Mouse (Mus musculus): ENCODE measurements around the gene Ubc.
"Not testable (repeated sequence)": the region's sequence is repeated elsewhere in the genome, so short reads cannot be mapped to it uniquely, and the experiment has no call there.

Gene Ubc

DNA sequence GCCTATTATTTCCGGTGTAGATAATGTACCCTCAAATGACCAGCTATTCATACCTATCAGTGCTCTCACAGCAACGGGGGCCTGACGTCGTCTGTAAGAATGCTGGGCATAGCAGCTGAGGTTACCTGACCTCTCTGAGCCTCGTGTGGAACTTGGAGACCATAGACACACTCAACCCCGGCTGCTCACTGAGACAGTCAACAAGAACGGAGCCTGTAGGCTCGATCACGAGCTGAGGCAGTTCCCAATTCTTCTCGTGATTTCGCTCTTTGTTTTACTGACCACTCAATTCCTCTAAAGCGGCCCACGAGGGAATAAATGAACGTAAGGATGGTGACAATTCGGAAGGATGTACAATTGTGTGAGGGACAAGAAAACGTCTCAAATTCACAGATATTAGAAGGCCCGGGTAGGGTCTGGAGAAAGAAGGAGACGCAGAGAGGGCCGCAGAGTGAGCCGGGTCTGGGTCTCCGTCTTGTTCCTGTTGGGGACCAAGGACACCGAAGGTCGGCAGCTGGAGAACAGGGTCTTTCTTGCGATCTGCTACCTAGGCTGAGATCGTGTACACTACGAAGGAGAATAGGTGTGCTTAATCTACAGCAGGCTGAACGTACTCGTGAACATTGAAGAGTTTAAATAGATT is 15.0 kb upstream of the Ubc start:
- DNase-seq (ENCODE audit: low read depth, low spot score): peak; percentile 77

DNA sequence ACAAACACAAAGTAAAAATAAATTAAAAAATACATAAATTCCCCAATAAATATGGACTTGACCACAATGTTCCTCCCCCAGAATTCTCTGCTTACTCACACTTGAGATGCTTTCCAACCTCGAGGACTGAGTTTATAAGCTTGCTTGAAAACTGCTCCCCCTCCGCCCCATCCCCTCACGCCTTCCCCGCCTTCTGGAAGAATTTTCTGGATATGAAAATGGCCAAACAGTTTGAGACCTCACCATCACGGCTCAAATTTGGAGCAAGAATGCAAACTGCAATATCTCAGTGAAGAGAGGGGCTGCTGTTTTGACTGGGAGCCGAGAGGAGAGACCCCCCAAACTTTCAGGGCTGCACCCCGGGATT is 14.5 kb upstream of the Ubc start:
- DNase-seq (ENCODE audit: low read depth, low spot score): peak; percentile 29

DNA sequence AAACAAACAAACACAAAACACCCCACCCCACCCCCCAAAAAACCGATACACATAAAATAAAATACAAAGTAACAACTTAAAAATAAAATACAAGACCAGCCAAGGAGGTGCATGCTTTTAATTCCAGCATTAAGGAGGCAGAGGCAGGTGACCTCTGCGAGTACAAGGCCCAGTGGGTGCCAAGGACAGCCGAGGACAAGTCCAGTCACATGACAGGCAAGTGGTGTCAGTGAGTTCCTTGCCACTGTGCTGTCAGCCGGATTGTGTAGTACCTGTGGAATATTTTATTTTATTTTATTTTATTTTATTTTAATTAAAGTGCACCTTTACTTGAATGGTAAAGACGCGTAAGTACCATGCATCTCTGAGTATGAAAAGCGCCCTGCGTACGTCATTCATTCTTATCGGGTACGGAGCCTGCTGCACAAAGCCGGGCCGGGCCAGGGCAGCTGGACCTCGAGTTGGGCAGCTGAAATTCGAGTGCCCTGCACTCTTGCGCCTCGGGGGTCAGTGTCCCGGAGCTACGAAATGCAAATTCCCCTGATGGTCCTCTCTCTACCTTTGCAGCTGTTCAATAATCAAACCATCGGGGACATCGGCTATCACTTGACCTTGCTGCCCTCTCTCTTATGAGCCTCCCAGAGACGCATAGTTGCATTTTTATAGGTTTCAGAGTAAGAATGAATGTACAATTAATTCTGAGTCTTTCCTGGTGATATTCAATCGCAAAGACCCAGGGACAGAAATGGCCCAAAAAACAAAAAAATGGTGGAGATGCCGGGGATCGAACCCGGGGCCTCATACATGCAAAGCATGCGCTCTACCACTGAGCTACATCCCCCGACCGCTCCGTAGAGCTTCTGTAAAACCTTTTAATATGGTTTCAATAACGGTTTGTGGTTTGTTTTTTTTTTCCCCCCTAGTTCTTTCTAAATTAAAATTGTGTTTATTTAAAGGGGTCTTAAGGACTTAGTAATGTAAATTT is 13.8 kb upstream of the Ubc start:
- peak; percentile 82 for DNase-seq (ENCODE audit: low read depth, low spot score)

DNA sequence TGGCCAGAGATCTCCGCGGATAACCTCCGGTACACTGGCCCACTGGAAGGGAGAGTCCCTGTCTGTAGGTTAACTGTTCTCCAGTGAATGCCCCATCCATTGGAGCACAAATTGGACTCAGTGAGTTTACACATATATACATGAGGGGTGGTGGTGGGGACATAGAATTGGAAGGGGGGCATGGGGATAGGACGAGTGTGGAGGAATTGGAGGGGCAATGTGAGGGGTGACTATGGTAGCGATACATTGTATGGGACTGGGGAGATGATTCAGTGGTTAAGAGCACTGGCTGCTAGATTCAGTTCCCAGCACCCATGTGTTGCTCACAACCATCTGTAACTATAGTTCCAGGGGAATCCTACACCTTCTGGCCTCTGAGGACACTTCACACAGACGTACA is 13.0 kb upstream of the Ubc start:
- no peak for DNase-seq (ENCODE audit: low read depth, low spot score)

DNA sequence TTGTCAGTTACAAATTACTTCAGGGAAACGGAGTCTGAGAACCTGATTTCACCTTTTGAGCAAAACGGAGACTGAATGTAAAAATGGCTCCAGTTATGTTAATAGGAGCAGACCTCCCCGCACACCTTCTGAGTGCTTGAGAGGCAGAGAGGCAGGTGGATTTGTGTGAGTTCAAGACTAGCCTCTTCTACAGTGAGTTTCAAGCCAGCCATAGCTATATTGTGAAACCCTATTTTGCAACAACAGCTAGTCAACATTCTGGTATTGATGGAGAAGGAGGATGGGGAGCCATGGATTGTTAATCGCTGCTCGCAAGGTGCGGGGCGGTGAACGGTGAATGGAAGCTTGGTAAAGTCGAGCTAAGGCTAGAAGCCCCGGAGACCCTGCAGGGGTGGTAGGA is 12.5 kb upstream of the Ubc start:
- no peak for DNase-seq (ENCODE audit: low read depth, low spot score)

DNA sequence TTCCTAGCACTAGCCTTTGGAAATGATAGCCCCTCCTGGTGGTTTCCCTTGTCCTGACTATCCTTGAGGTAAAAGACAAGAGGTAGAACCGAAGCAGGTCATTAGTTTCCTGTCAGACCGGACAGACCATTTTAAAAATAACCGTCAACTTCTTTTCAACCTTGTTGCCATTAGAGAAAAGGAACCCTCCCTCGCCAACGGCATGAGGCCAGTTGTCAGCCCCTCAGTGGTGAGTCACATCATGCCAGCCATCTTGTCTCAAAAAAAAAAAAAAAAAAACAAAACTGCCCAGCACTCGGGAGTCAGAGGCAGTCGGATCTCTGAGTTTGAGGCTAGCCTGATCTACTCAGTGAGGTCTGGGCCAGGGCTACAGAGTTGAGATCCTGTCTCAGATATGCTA is 10.9 kb upstream of the Ubc start:
- DNase-seq (ENCODE audit: low read depth, low spot score): no peak

DNA sequence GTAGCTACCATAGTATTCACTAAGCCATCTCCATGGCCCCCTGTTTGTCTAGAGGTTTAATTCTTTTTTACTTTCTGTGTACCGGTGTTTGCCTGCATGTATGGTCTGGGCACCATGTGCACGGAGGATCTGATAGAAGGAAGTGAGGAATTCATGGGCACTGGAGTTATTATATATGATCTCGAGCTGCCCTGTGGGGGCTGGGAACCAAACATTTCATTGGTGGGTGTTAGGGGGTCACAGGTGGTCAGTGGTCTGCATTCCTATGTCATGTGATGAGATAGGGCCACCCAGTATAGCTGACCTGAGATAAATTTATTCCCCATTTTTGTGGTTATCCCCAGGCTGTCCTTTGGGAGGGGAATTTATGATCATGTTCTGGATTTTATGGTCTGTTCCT is 5.0 kb upstream of the Ubc start:
- no peak for DNase-seq (ENCODE audit: low read depth, low spot score)

DNA sequence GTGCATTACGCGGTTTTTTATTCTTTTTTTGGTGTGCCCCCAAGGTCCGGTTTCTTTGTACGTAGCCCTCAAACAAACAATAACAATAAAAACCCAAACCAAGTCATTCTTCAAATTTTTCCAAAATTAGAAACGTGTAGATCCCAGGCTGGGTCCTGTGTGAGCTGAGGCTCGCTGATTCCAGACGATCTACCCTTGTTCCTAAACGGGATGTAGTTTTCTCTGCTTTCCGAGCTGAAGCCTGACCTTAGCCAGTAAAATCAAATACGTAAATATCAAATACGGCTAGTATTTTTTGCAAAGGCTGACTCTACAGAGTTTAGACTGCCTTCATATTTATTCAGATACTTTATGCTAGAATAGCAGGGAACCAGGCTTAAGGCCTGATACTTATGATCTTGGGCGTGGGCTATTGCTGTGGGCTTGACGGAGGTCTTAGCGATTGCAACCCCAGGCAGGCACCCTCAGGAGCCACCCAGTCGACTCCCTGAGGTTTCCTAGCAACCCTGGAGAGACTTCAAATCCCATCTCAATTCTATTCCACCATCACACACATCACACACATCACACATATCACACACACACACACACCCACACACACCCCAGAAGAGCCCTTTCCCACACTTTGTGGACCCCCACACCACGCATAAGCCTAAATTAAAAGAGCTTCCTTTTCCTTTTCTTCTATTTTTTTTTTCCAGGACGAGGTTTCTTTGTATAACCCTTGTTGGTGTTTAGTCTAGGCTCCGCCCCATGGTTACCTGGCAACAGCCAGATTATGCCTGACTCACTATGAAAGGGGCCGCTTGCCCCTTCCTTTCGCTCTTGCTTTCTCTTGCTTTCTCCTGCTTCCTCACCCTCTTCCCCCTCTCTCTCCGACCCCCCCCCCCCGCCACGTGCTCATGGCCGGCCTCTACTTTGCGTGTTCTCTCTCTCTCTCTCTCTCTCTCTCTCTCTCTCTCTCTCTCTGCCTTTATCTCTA is 3.9 kb upstream of the Ubc start:
- peak; percentile 89 for DNase-seq (ENCODE audit: low read depth, low spot score)

DNA sequence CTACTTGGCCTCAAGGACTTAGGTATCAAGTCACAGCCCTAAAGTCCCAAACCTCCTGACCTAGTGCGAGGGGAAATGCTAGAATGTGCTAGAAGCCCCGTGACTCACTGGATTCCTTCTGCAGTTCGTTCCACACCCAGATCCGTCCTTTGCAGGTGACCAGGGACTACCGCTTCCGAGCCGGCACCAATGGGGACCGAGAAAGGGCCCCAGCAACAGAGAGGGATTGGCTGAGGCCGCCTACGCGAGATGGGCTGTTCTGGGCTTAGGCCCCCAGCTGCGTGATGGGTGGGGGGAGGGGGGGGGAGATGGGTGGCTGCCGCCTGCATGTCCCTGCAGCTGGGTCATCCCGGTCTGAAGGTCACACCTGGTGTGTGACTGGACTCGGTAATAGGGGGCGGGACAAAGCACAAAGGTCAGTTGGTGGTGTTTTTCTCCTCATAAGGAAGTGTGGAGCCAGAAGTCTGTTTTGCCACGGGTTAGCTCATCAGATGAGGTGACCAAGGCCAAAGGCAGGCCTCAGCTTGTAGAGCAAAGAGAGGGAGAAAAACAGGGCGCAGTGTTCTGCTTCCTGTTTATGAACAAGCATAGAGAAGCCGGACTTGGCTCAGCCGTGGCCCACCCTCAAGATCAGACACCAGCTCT is 3.1 kb upstream of the Ubc start:
- peak; percentile 94 for DNase-seq (ENCODE audit: low read depth, low spot score)

DNA sequence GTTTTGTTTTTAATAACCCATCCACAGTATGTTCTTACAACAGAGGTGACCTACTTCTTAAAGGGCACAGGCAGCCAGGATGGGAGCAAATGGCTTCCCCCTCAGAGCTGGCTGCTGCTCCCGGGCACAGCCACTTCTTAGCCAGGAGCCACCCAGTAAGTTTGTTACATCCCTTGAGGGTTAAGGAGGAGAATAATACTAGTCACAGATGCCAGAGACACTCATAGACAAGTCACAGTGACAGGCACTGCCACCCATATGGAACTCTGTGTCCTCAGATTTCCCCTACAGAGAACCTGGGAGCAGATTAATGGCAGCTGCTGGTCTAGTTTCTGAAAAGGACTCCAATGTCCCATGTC is 2.6 kb upstream of the Ubc start:
- no peak for DNase-seq (ENCODE audit: low read depth, low spot score)

DNA sequence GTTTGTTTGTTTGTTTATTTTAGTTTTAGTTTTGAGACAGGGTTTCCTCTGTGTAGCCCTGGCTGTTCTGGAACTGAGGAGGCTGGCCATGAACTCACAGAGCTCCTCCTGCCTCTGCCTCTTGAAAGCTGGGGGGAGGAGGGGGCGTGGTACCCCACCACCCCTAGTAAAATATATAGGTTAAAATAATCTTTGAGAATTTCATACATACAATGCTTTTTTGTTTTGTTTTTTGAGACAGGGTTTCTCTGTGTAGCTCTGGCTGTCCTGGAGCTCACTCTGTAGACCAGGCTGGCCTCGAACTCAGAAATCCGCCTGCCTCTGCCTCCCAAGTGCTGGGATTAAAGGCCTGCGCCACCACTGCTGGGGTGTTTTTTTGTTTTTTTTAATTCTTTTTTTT is 2.2 kb upstream of the Ubc start:
- not testable (repeated sequence) for DNase-seq (ENCODE audit: low read depth, low spot score)

DNA sequence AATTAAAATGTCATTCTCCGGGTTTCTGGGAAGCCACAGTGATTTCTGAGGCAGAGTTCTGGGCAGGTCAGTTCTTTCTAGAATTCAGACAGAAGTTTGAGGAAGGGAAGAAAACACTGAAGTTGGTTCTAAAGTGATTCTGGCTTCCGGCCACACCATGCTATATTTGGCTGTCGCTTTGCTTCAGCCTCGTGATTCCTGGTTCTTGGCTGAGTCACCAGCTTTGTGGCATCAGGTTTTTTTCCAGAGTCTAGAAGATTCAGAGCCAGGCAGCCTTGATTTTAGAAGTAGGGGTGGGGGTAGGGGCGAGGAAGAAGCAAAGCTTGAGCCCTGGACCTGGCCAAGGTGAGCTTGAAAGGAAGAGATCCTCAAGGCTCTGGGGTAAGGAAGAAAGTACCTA is 1.6 kb upstream of the Ubc start:
- no peak for DNase-seq (ENCODE audit: low read depth, low spot score)

DNA sequence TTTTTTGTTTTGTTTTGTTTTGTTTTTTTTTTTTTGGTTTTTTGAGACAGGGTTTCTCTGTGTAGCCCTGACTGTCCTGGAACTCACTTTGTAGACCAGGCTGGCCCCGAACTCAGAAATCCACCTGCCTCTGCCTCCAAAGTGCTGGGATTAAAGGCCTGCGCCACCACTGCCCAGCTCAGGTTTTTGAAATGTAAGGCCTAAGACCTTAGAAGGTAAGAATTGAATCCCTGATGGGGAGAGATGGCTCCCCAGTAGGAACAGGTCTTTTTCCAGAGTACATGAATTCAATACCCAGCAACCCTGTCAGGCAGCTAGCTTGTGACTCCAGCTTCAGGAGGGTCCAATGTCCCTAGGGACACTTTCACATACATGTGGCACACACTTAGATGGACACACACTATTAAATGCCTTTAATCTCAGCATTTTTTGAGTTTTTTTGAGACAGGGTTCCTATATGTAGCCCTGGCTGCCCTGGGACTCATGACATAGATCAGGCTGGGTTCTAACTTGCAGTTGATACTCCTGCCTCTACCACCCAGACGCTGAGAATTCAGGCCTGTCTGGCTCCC is 990 bp upstream of the Ubc start:
- no peak for DNase-seq (ENCODE audit: low read depth, low spot score)

DNA sequence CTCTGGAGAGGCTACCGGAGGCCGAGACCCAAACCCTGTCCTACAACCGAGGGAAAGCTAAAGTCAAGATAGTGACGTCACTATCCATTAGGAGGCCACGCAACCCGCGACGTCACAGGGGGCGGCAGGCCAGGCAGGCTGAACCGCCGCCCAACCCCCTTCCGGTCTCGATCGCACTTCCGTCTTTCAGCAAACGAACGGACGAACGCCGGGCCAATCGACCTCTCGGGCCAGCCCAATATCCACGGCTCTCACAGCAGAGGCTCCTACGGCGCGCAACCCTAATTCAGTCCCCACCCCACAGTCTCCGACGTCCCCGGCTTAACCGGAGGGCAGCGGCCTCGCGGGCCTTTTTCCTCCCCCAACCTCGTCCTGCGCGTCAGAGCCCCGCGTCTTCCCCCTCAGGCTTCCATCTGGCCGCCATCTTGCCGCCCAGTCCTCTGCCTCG is 847 bp downstream of the Ubc start, which contains the start of gene Gm10382:
TSS of gene Gm10382 (plus strand) at position 192 of the 448 bp plus-strand sequence.
- peak; percentile 73 for DNase-seq (ENCODE audit: low read depth, low spot score)

DNA sequence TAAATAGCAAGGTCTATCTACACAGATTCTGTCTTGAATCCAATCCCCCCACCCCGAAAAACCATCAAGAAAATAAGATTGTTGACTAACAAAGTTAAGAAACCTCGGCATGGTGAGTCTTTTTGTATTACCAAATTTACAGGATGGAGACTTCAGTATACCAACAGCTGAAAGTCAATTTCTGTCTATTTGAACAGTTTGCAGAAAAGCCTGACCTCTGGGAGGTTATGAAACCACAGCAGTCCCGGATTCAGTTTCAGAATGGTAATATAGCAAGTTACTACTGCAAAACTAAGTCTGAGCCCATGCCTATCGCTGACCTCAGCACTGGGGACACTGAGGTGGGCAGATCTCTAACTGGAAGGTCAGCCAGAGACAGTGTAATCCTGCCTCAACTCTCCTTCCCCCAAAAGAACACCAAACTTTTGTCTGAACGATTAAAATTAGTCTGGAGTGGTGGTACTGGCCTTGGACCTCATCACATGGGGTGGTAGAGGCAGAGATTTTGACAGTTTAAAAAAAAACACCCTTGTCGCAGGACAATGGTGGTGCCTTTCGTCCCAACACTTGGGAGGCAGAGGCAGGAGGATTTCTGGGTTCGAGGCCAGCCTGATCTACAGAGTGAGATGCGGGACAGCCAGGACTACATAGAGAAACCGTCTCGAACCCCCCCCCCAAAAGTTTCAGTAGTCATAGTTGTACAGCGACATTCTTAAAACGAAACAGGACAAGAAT is 1.5 kb downstream of the Ubc start:
- DNase-seq (ENCODE audit: low read depth, low spot score): no peak

DNA sequence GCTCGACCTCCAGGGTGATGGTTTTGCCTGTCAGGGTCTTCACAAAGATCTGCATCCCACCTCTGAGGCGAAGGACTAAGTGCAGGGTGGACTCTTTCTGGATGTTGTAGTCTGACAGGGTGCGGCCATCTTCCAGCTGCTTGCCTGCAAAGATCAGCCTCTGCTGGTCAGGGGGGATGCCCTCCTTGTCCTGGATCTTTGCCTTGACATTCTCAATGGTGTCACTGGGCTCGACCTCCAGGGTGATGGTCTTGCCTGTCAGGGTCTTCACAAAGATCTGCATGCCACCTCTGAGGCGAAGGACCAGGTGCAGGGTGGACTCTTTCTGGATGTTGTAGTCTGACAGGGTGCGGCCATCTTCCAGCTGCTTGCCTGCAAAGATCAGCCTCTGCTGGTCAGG is 2.7 kb downstream of the Ubc start:
- DNase-seq (ENCODE audit: low read depth, low spot score): not testable (repeated sequence)

DNA sequence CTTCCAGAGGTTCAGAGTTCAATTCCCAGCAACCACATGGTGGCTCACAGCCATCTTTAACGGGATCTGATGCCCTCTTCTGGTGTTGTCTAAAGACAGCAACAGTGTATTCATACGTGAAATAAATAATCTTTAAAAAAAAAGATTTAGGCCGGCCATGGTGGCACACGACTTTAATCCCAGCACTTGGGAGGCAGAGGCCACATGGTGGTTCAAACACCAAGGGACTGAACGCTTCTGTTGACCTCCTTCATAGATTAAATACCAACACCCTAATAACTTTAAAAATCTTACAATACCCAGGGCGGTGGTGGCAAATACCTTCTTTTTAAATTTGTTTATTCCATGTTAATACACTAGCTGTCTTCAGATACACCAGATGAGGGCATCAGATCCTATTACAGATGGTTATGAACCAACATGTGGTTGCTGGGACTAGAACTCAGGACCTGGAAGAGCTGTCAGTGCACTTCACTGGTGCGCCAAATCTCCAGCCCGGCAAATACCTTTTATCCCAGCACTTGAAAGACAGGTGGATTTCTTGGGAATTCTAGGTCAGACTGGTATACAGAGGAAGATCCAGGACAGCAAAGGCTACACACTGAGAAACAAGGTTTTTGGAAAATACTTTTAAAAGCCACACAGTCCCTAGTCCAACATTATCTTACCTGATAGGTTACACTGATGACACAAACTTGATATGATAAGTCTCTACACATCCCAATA is 4.6 kb downstream of the Ubc start:
- no peak for DNase-seq (ENCODE audit: low read depth, low spot score)

DNA sequence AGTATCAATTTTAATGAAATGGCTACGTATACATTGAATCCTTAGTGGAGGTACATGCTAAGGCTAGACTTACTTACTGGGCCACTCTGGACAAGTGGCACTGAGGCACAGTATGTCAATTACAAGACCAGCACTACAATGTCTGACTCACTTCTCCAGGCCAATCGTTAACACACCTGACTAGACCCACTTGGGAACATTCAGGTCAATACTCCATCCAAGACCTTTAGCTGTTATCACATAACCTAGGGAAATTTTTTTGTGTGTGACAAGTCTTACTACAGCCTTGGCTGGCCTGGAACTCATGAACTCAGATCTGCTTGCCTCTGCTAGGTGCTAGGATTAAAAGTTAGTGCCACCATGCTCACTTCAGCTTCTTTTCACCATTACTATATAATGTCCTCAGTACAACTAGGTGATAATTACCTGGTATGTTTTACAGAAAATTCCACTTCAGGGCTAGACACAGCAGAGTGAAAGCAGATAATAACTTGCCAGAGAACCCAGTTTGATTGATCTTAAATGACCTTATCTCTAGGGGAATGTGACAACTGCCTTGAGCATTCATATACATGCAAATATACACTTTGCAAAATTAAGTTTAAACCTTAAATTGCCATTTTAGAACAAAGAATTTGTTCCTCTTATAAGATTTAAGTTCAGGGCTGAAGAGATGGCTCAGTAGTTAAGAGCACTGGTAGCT is 5.3 kb downstream of the Ubc start:
- DNase-seq (ENCODE audit: low read depth, low spot score): no peak
